16 mouse cellular contexts compared by ENCODE assay signal in genomic region chr11:21079400-21079799, GRCm38 (mm10). TPM values are rescaled to one million over a fixed set of nuclear protein-coding genes. Genes with fewer than 3 reads are reported as not detected.
DNase-seq lines count a peak whose midpoint lies in the region; ATAC-seq lines count a peak whose summit lies in the region.
"Had no signal": no experiment of that assay in that cellular context is flagged by ENCODE, and none has a peak within 500 bp of the region (broad histone marks: within the 10 kb centered on the region; RNA-seq: fewer than 3 reads in every experiment).

No protein-coding gene starts in this region.

- no peak overlapping the region for H3K4me2 ChIP-seq in heart, embryonic 12.5 days
- no peak overlapping the region for H3K4me2 ChIP-seq in limb, embryonic 11.5 days (ENCODE audit: low read depth, severe bottlenecking)
- H3K4me2 ChIP-seq in intestine, embryonic 16.5 days (ENCODE audit: low read depth, low read length): no peak overlapping the region
- H3K4me2 ChIP-seq: hindbrain, embryonic 15.5 days; limb, embryonic 15.5 days had no signal

- H3K36me3 ChIP-seq in heart, embryonic 10.5 days: no peaks in the 10 kb centered on the region
- no peaks in the 10 kb centered on the region for H3K36me3 ChIP-seq in heart, embryonic 12.5 days
- no peaks in the 10 kb centered on the region for H3K36me3 ChIP-seq in limb, embryonic 11.5 days (ENCODE audit: control insufficient read depth, insufficient read depth, low read length)
- H3K36me3 ChIP-seq in limb, embryonic 10.5 days: no peaks in the 10 kb centered on the region
- H3K36me3 ChIP-seq in intestine, embryonic 16.5 days (ENCODE audit: control insufficient read depth, insufficient read depth, low read length): no peaks in the 10 kb centered on the region
- H3K36me3 ChIP-seq: hindbrain, embryonic 15.5 days; limb, embryonic 15.5 days had no signal

- H3K4me3 ChIP-seq in heart, embryonic 10.5 days: peak overlapping the region; percentile 1; the same call in 1 of the 2 replicates
- H3K4me3 ChIP-seq in heart, embryonic 12.5 days: no peak overlapping the region
- no peak overlapping the region for H3K4me3 ChIP-seq in limb, embryonic 11.5 days (ENCODE audit: low read depth, low read length)
- no peak overlapping the region for H3K4me3 ChIP-seq in limb, embryonic 10.5 days
- no peak overlapping the region for H3K4me3 ChIP-seq in intestine, embryonic 16.5 days (ENCODE audit: low read length)
- H3K4me3 ChIP-seq: hindbrain, embryonic 15.5 days; limb, embryonic 15.5 days had no signal

- no peak for DNase-seq in heart, embryonic 10.5 days (ENCODE audit: low spot score)
- peak; percentile 5 for DNase-seq in limb, embryonic 11.5 days (ENCODE audit: low spot score)
- DNase-seq in limb, embryonic 10.5 days (ENCODE audit: low spot score): no peak
- peak; percentile 72 for DNase-seq in lung, postnatal 36 days
- DNase-seq in right cerebral cortex, postnatal 36 days (ENCODE audit: low spot score in 2 of 2): no peak
- DNase-seq: cerebellum, postnatal 10 days; gastrocnemius, postnatal 10 days; kidney, adult 18-20 months; kidney, postnatal 10 days; right cerebral cortex, adult 18-20 months; thymus, postnatal 14 days had no signal

- H3K9me3 ChIP-seq in heart, embryonic 10.5 days: no peaks in the 10 kb centered on the region
- no peaks in the 10 kb centered on the region for H3K9me3 ChIP-seq in heart, embryonic 12.5 days (replicated peaks)
- no peaks in the 10 kb centered on the region for H3K9me3 ChIP-seq in limb, embryonic 11.5 days (ENCODE audit: control insufficient read depth, low read length)
- H3K9me3 ChIP-seq in limb, embryonic 10.5 days (replicated peaks): no peaks in the 10 kb centered on the region
- no peaks in the 10 kb centered on the region for H3K9me3 ChIP-seq in intestine, embryonic 16.5 days (ENCODE audit: control insufficient read depth, low read length)
- H3K9me3 ChIP-seq: hindbrain, embryonic 15.5 days; limb, embryonic 15.5 days had no signal

- peaks cover 22% of the 10 kb centered on the region; the same call in 1 of the 2 replicates for H3K4me1 ChIP-seq in heart, embryonic 10.5 days
- peaks cover 13% of the 10 kb centered on the region for H3K4me1 ChIP-seq in heart, embryonic 12.5 days (replicated peaks)
- H3K4me1 ChIP-seq in limb, embryonic 11.5 days (ENCODE audit: control insufficient read depth, insufficient read depth, low read length): no peaks in the 10 kb centered on the region
- H3K4me1 ChIP-seq in limb, embryonic 10.5 days: no peaks in the 10 kb centered on the region
- H3K4me1 ChIP-seq in intestine, embryonic 16.5 days (ENCODE audit: control insufficient read depth, insufficient read depth, low read length): 0 out of 2 replicates have a peak, but pooled peaks cover 4% of the 10 kb centered on the region
- H3K4me1 ChIP-seq: hindbrain, embryonic 15.5 days; limb, embryonic 15.5 days had no signal

- H3K27me3 ChIP-seq in heart, embryonic 10.5 days (ENCODE audit: insufficient read depth, poor library complexity, severe bottlenecking): no peaks in the 10 kb centered on the region
- H3K27me3 ChIP-seq in heart, embryonic 12.5 days (replicated peaks): 0 out of 2 replicates have a peak, but pooled peaks cover 7% of the 10 kb centered on the region
- H3K27me3 ChIP-seq in limb, embryonic 11.5 days (ENCODE audit: control insufficient read depth, insufficient read depth, low read length): no peaks in the 10 kb centered on the region
- no peaks in the 10 kb centered on the region for H3K27me3 ChIP-seq in limb, embryonic 10.5 days (ENCODE audit: low read depth, poor library complexity, severe bottlenecking)
- no peaks in the 10 kb centered on the region for H3K27me3 ChIP-seq in intestine, embryonic 16.5 days (replicated peaks; ENCODE audit: control insufficient read depth, insufficient read depth, low read length)
- H3K27me3 ChIP-seq: hindbrain, embryonic 15.5 days; limb, embryonic 15.5 days had no signal

- no peak overlapping the region for H3K27ac ChIP-seq in heart, embryonic 10.5 days
- no peak overlapping the region for H3K27ac ChIP-seq in heart, embryonic 12.5 days (ENCODE audit: poor library complexity, severe bottlenecking)
- no peak overlapping the region for H3K27ac ChIP-seq in limb, embryonic 11.5 days (replicated peaks; ENCODE audit: low read depth, low read length)
- H3K27ac ChIP-seq in limb, embryonic 10.5 days: no peak overlapping the region
- H3K27ac ChIP-seq in intestine, embryonic 16.5 days (ENCODE audit: low read length): no peak overlapping the region
- H3K27ac ChIP-seq: hindbrain, embryonic 15.5 days; limb, embryonic 15.5 days had no signal

- WGBS in heart, embryonic 10.5 days: 16% methylated on average over 2 of the region's 2 CpGs
- WGBS in heart, embryonic 12.5 days: 15% methylated on average over 2 of the region's 2 CpGs
- 81% methylated on average over 2 of the region's 2 CpGs for WGBS in limb, embryonic 11.5 days
- WGBS in limb, embryonic 10.5 days: 88% methylated on average over 2 of the region's 2 CpGs
- 20% methylated on average over 2 of the region's 2 CpGs for WGBS in intestine, embryonic 16.5 days

- no peak overlapping the region for H3K9ac ChIP-seq in heart, embryonic 12.5 days
- H3K9ac ChIP-seq in limb, embryonic 11.5 days (ENCODE audit: low read length): no peak overlapping the region
- no peak overlapping the region for H3K9ac ChIP-seq in intestine, embryonic 16.5 days (ENCODE audit: low read depth, low read length)
- H3K9ac ChIP-seq: forebrain, postnatal 0 days; hindbrain, embryonic 15.5 days; limb, embryonic 15.5 days had no signal

- no peak for ATAC-seq in heart, embryonic 12.5 days (ENCODE audit: insufficient number of reproducible peaks, low FRiP score)
- no peak for ATAC-seq in limb, embryonic 11.5 days (ENCODE audit: insufficient number of reproducible peaks, low FRiP score, low TSS enrichment, low read depth)
- ATAC-seq in intestine, embryonic 16.5 days: peak; percentile 68; the same call in 1 of the 2 replicates
- ATAC-seq: forebrain, postnatal 0 days had no signal

RNA-seq across cellular contexts. Expression of gene Peli1, which starts 11.7 kb away (rescaled TPM):
- 26.9 and 41.5 TPM in 2 replicates for polyA plus RNA-seq in heart, embryonic 10.5 days (2016; fragmentation: Nextera tagmentation; extraction: Ambion mirVana)
- 31.0 and 32.1 TPM in 2 replicates for polyA plus RNA-seq in heart, embryonic 12.5 days (2016; fragmentation: Nextera tagmentation; extraction: Ambion mirVana)
- 75.6 and 78.9 TPM in 2 replicates for polyA plus RNA-seq in limb, embryonic 11.5 days (2014; fragmentation: Nextera tagmentation; extraction: Ambion mirVana)
- polyA plus RNA-seq in limb, embryonic 10.5 days (2016; fragmentation: Nextera tagmentation; extraction: Ambion mirVana): 59.0 and 64.3 TPM in 2 replicates
- polyA plus RNA-seq in intestine, embryonic 16.5 days (2015; fragmentation: Nextera tagmentation; extraction: Ambion mirVana): 25.7 and 25.8 TPM in 2 replicates

Comparison
In these comparisons a context has a peak if more than half of its experiments do, and no peak if none do; other contexts are left out.
1. DNase-seq: peak in limb, embryonic 11.5 days (single experiment) and lung, postnatal 36 days (single experiment); none in heart, embryonic 10.5 days (single experiment), limb, embryonic 10.5 days (single experiment) and right cerebral cortex, postnatal 36 days (0 of 2).